Mouse (Mus musculus): ENCODE measurements around the gene Dock6. TPM values are rescaled to one million over a fixed set of nuclear protein-coding genes. Genes with fewer than 3 reads are reported as not detected.

Gene Dock6
- total and polyA plus RNA-seq, 3 experiments, result 3.9 to 16.8 (median 11.6) TPM

DNA sequence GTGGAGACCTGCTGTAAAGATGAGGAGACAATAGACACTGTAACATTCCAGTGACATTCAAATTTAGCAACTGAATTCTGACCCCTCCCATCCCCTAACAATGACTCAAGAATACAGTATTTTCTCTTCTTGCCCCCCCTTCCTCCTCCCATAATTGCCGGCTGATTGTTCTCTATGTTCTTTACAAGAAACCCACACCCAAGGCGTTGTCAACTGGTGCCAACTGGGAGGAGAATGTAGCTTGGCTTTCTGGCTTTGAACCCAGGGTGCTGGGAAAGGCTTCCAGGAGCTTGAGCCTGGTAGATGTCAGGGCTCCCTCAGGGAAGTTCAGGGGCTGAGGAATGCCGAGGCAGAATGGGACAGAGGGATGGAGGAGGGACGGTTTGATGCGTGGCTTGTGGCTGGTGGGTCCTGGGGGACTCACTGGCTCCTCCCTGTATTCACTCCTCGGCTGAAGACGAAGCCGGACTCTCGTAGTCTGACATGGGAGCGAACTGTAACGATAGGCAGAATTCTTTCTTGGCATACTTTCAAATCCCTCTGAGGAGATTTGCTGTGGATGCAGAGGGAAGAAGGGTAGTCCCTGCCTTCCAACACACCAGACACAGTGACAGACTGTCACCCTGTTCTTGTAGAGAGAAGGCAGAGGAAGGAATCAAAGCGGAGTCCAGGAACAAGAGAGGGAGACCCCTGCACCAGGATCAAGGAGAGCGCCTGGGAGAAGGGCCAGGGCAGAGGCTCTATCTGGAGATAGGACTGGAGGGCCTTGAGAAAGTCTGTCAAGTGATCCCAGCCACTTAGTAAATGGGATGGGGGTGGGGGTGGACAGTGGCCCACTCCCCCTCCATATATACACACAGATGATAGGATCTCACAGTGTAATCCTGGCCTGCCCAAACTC lies 83.7 kb downstream of the Dock6 start:
- no peak for TF ChIP-seq GATA1 (IDR thresholded peaks at IDR 0.05; ENCODE audit: borderline replicate concordance, low read length)
- no peak for TF ChIP-seq TAL1 (conservative IDR thresholded peaks at IDR 0.05; ENCODE audit: low read depth, low read length)
- no peak for TF ChIP-seq CTCF (IDR thresholded peaks at IDR 0.05; ENCODE audit: low read depth, low read length)
- no peak for TF ChIP-seq POLR2AphosphoS5 (IDR thresholded peaks at IDR 0.05; ENCODE audit: insufficient replicate concordance, low read depth, low read length)
- no peak for TF ChIP-seq GATA2 (IDR thresholded peaks at IDR 0.05; ENCODE audit: borderline replicate concordance, low read depth, low read length)
- ATAC-seq (ENCODE audit: extremely low read depth, insufficient number of reproducible peaks, low FRiP score, poor library complexity, severe bottlenecking), result no peak
- peaks cover 7% of the 10 kb centered on the region for H3K4me1 ChIP-seq (ENCODE audit: insufficient read depth, low read depth, low read length)
- peaks cover 40% of the 10 kb centered on the region for H3K27me3 ChIP-seq (ENCODE audit: insufficient read depth, low read length)
- no peaks in the 10 kb centered on the region for H3K9me3 ChIP-seq (replicated peaks)
- DNase-seq (ENCODE audit: low spot score), result no peak
- no peak overlapping the region for H3K4me3 ChIP-seq (ENCODE audit: low read depth, low read length)
- no peaks in the 10 kb centered on the region for H3K36me3 ChIP-seq (replicated peaks)

DNA sequence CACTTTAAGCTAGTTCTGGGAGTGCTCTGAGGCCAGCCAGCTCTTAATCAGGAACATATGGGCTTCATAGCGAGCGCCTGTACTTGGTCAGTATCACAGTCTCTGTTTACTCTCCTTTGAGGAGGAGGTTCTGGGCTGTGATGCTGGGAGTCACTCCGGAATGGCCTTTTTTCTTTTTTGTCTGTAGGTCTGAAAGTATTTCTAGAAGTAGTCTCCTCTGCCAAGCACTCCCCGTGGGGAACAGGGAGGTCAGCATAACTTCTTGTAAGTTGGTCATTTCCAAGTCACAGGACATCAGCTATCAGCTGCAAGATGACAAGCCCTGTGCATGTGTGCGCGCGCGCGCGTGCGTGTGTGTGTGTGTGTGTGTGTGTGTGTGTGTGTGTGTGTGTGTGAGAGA lies 84.5 kb downstream of the Dock6 start:
- H3K9me3 ChIP-seq (replicated peaks), result no peaks in the 10 kb centered on the region
- ATAC-seq (ENCODE audit: extremely low read depth, insufficient number of reproducible peaks, low FRiP score, poor library complexity, severe bottlenecking) (no peak), DNase-seq (ENCODE audit: low spot score) (no peak)
- H3K4me1 ChIP-seq (ENCODE audit: insufficient read depth, low read depth, low read length), result peaks cover 7% of the 10 kb centered on the region
- TF ChIP-seq TAL1 (conservative IDR thresholded peaks at IDR 0.05; ENCODE audit: low read depth, low read length) (no peak), GATA1 (IDR thresholded peaks at IDR 0.05; ENCODE audit: borderline replicate concordance, low read length) (no peak), POLR2AphosphoS5 (IDR thresholded peaks at IDR 0.05; ENCODE audit: insufficient replicate concordance, low read depth, low read length) (no peak), GATA2 (IDR thresholded peaks at IDR 0.05; ENCODE audit: borderline replicate concordance, low read depth, low read length) (no peak), CTCF (IDR thresholded peaks at IDR 0.05; ENCODE audit: low read depth, low read length) (no peak)
- H3K36me3 ChIP-seq (replicated peaks), result no peaks in the 10 kb centered on the region
- peaks cover 40% of the 10 kb centered on the region for H3K27me3 ChIP-seq (ENCODE audit: insufficient read depth, low read length)
- no peak overlapping the region for H3K4me3 ChIP-seq (ENCODE audit: low read depth, low read length)

DNA sequence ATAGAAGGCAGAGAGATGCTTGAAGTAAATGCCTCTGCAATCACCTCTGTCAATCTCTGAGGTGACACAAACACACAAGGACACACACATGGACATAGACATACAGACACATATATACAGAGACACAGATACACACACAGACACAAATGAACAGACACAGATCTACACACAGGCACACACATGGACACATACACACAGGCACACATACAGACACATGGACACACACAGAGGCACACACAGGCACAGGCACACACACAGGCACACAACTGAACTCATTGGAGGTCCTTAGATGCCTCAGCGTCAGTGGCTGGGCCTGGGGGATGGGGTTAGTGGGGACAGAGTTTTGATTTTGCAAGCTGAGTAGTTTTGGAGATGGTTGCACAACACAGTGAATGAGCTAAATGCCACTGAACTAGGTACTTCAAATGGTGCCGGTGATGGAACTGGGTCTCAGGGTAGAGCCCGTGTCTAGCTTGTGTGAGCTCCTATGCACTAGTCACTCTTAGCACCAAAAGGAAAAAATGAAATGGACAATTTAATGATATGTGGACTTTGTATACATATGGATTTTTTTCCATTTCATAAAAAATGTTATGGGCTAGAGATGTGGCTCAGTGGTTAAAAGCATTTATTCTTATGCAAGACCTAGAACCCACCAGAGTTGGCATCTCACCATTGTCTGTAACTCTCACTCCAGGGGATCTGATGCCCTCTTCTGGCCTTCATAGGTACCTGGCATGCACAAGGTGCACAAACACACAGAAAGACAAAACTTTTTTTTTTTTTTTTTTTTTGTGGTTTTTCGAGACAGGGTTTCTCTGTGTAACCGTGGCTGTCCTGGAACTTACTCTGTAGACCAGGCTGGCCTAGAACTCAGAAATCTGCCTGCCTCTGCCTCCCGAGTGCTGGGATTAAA lies 88.1 kb downstream of the Dock6 start:
- DNase-seq (ENCODE audit: low spot score), result no peak
- Histone ChIP-seq H3K36me3 (replicated peaks) (no peaks in the 10 kb centered on the region), H3K27me3 (ENCODE audit: insufficient read depth, low read length) (peaks cover 24% of the 10 kb centered on the region), H3K4me1 (ENCODE audit: insufficient read depth, low read depth, low read length) (peaks cover 25% of the 10 kb centered on the region), H3K4me3 (ENCODE audit: low read depth, low read length) (no peak overlapping the region), H3K9me3 (replicated peaks) (no peaks in the 10 kb centered on the region)
- ATAC-seq (ENCODE audit: extremely low read depth, insufficient number of reproducible peaks, low FRiP score, poor library complexity, severe bottlenecking), result no peak
- TF ChIP-seq CTCF (IDR thresholded peaks at IDR 0.05; ENCODE audit: low read depth, low read length) (no peak), GATA1 (IDR thresholded peaks at IDR 0.05; ENCODE audit: borderline replicate concordance, low read length) (no peak), GATA2 (IDR thresholded peaks at IDR 0.05; ENCODE audit: borderline replicate concordance, low read depth, low read length) (no peak)

DNA sequence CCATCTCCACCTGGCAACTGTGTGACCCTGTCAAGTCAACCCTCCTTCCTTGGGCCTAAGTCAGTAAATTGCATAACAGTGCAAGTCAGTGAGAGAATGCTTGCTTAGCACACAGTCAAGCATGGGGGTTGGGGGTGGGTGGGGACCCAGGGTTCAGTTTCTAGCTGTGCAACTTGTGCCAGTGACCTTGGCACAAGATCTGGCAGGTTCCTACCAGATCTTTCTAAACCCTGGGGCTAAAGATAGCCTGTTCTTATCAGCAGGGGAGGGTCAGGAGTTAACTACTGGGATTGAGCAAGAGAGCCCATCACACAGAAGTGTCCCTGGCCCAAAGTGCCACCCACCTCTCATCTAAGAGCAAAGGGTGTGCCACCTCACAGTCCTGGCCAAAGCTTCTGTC lies 90.3 kb downstream of the Dock6 start:
- Histone ChIP-seq H3K9me3 (replicated peaks) (no peaks in the 10 kb centered on the region), H3K4me3 (ENCODE audit: low read depth, low read length) (no peak overlapping the region), H3K36me3 (replicated peaks) (peaks cover 21% of the 10 kb centered on the region), H3K27me3 (ENCODE audit: insufficient read depth, low read length) (peaks cover 12% of the 10 kb centered on the region), H3K4me1 (ENCODE audit: insufficient read depth, low read depth, low read length) (peaks cover 47% of the 10 kb centered on the region)
- DNase-seq (ENCODE audit: low spot score) (no peak), ATAC-seq (ENCODE audit: extremely low read depth, insufficient number of reproducible peaks, low FRiP score, poor library complexity, severe bottlenecking) (no peak)
- TF ChIP-seq GATA2 (IDR thresholded peaks at IDR 0.05; ENCODE audit: borderline replicate concordance, low read depth, low read length) (no peak), GATA1 (IDR thresholded peaks at IDR 0.05; ENCODE audit: borderline replicate concordance, low read length) (no peak), CTCF (IDR thresholded peaks at IDR 0.05; ENCODE audit: low read depth, low read length) (no peak), TAL1 (conservative IDR thresholded peaks at IDR 0.05; ENCODE audit: low read depth, low read length) (no peak), POLR2AphosphoS5 (IDR thresholded peaks at IDR 0.05; ENCODE audit: insufficient replicate concordance, low read depth, low read length) (no peak)

DNA sequence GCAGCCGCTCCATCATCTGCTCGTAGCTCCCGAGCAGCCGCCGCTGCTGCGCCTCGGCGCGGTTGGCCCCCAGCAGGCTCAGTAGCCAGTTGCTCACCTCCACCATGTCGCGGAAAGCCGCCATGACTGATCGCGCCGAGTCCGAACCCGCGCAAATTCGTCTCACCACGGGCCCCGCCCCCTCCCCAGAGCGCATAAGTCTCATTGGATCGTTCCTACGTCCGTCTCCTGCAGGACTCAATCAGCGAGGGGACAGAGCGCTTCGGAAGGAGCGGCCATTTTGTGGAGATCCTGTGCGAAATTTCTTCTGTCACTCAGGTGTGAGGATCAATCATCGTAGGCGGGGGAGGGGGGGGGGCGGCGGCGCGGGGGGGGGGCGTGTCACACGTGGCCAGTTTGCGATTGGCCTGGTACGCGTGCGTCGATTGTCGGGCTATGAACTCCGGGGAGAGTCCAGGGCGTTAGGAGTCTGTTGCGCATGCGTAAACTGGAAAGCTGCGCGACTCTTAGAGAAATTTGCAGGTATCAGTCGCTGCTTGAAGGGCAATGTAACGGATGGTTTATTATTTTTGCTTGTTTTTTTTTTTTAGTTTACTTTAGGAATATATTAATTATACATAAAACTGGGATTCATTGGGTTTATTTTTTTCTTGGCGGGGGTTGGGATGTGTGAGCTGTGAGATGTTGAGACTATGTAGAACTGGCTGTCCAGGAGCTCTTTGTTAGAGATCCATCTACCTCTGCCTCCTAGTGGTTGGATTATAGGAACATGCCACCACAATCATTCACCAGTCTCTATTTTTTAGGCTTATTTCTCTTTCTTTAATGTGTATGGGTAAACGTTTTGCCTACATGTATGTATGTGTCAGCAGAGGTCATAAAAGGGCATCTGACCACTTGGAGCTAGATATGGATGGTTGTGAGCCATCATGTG lies 92.0 kb downstream of the Dock6 start, which contains the start of gene Spc24:
Spc24 (minus strand) TSS at position 149 of the 934 bp plus-strand sequence.
- Histone ChIP-seq H3K36me3 (replicated peaks) (peaks cover 37% of the 10 kb centered on the region), H3K4me1 (ENCODE audit: insufficient read depth, low read depth, low read length) (peaks cover 51% of the 10 kb centered on the region), H3K27me3 (ENCODE audit: insufficient read depth, low read length) (no peaks in the 10 kb centered on the region), H3K9me3 (replicated peaks) (no peaks in the 10 kb centered on the region), H3K4me3 (ENCODE audit: low read depth, low read length) (peak within 1 kb of the TSS; percentile 89)
- TF ChIP-seq CTCF (IDR thresholded peaks at IDR 0.05; ENCODE audit: low read depth, low read length) (0 out of 2 replicates have a peak, but pooled peaks have one; percentile 10), GATA1 (IDR thresholded peaks at IDR 0.05; ENCODE audit: borderline replicate concordance, low read length) (no peak)
- DNase-seq (ENCODE audit: low spot score) (peak; percentile 96), ATAC-seq (ENCODE audit: extremely low read depth, insufficient number of reproducible peaks, low FRiP score, poor library complexity, severe bottlenecking) (peak; percentile 97)
